Mouse (Mus musculus) macrophage (primary cell): ENCODE results near the gene Idh3g. TPM values are rescaled to one million over a fixed set of nuclear protein-coding genes. Genes with fewer than 3 reads are reported as not detected.

Source experiments
- polyA plus RNA-seq: library from polyadenylated mRNA; stranded (reverse); fragments of 250-400 nt; gene quantifications from 3 replicates; pipeline ENCODE4 v1.2.4, GENCODE M21; 2018; ENCODE audit warnings: inconsistent platforms

Idh3g gene
- polyA plus RNA-seq, 1 experiment from 2014 or later = 137 TPM

Other genes with a start within 250 kb of the Idh3g start
- 0.59 to 1.1 TPM (median 1.1 TPM) in 3 replicates for gene Dusp9, start 147.5 kb downstream of the Idh3g start, polyA plus RNA-seq
- 0.13 TPM in 1 of 3 replicates, not detected in the others for gene Pnck, start 126.8 kb downstream of the Idh3g start, polyA plus RNA-seq
- gene Slc6a8, start 113.7 kb downstream of the Idh3g start, polyA plus RNA-seq = 66.4 to 157 TPM (median 124 TPM) in 3 replicates
- gene Bcap31, start 70.7 kb downstream of the Idh3g start, polyA plus RNA-seq = 211 to 247 TPM (median 232 TPM) in 3 replicates
- 42.0 to 64.5 TPM (median 61.4 TPM) in 3 replicates for gene Abcd1, start 70.3 kb downstream of the Idh3g start, polyA plus RNA-seq
- gene Plxnb3, start 29.8 kb downstream of the Idh3g start, polyA plus RNA-seq = 0.69 to 2.3 TPM (median 1.4 TPM) in 3 replicates
- 0.25 to 0.87 TPM (median 0.77 TPM) in 3 replicates for gene Srpk3, start 12.5 kb downstream of the Idh3g start, polyA plus RNA-seq
- 92.9 to 202 TPM (median 173 TPM) in 3 replicates for gene Ssr4, start 131 bp upstream of the Idh3g start, polyA plus RNA-seq
- gene Pdzd4, start 38.1 kb upstream of the Idh3g start, polyA plus RNA-seq = 0.07 to 0.10 TPM (median 0.09 TPM) in 3 replicates
- 0.04 TPM in 1 of 3 replicates, not detected in the others for gene Avpr2, start 105.2 kb upstream of the Idh3g start, polyA plus RNA-seq
- gene L1cam, start 109.2 kb upstream of the Idh3g start, polyA plus RNA-seq = 0.94 to 1.8 TPM (median 1.1 TPM) in 3 replicates
- gene Arhgap4, start 135.0 kb upstream of the Idh3g start, polyA plus RNA-seq = 13.2 to 18.0 TPM (median 14.5 TPM) in 3 replicates
- gene Naa10, start 135.0 kb upstream of the Idh3g start, polyA plus RNA-seq = 15.6 to 28.5 TPM (median 20.5 TPM) in 3 replicates
- gene Renbp, start 144.0 kb upstream of the Idh3g start, polyA plus RNA-seq = 146 to 221 TPM (median 206 TPM) in 3 replicates
- gene Hcfc1, start 179.5 kb upstream of the Idh3g start, polyA plus RNA-seq = 43.0 to 62.9 TPM (median 54.1 TPM) in 3 replicates
- 56.5 to 75.1 TPM (median 66.5 TPM) in 3 replicates for gene Irak1, start 237.0 kb upstream of the Idh3g start, polyA plus RNA-seq